ENCODE assay signal across 12 mouse cellular contexts in genomic region chr11:111781321-111781720, GRCm38 (mm10).
A peak's percentile ranks its signal among the peaks of the same experiment; 100 is the strongest.
DNase-seq lines count a peak whose midpoint lies in the region; ATAC-seq lines count a peak whose summit lies in the region.
"Had no signal": no experiment of that assay in that cellular context is flagged by ENCODE, and none has a peak within 500 bp of the region (broad histone marks: within the 10 kb centered on the region; RNA-seq: fewer than 3 reads in every experiment).

No protein-coding gene starts in this region.

- WGBS in lung, embryonic 15.5 days, result 33% methylated on average over 7 of the region's 7 CpGs
- 84% methylated on average over 7 of the region's 7 CpGs for WGBS in midbrain, embryonic 10.5 days

- H3K9ac ChIP-seq in lung, embryonic 15.5 days, result no peak overlapping the region
- H3K9ac ChIP-seq: forebrain, embryonic 13.5 days; hindbrain, embryonic 14.5 days; liver, embryonic 13.5 days had no signal

- H3K4me2 ChIP-seq in lung, embryonic 15.5 days, result peak overlapping the region; percentile 9
- H3K4me2 ChIP-seq: forebrain, embryonic 13.5 days; hindbrain, embryonic 14.5 days; liver, embryonic 13.5 days had no signal

- H3K27me3 ChIP-seq in lung, embryonic 15.5 days, result no peaks in the 10 kb centered on the region
- no peaks in the 10 kb centered on the region for H3K27me3 ChIP-seq in midbrain, embryonic 10.5 days (ENCODE audit: low read depth, poor library complexity, severe bottlenecking)
- H3K27me3 ChIP-seq: forebrain, embryonic 13.5 days; liver, embryonic 13.5 days had no signal

- H3K4me3 ChIP-seq in lung, embryonic 15.5 days, result no peak overlapping the region
- H3K4me3 ChIP-seq in midbrain, embryonic 10.5 days, result no peak overlapping the region
- H3K4me3 ChIP-seq: forebrain, embryonic 13.5 days; liver, embryonic 13.5 days had no signal

- H3K36me3 ChIP-seq in lung, embryonic 15.5 days, result no peaks in the 10 kb centered on the region
- no peaks in the 10 kb centered on the region for H3K36me3 ChIP-seq in midbrain, embryonic 10.5 days
- H3K36me3 ChIP-seq: liver, embryonic 13.5 days had no signal

- no peaks in the 10 kb centered on the region for H3K9me3 ChIP-seq in lung, embryonic 15.5 days
- H3K9me3 ChIP-seq in midbrain, embryonic 10.5 days (replicated peaks), result no peaks in the 10 kb centered on the region
- H3K9me3 ChIP-seq: forebrain, embryonic 13.5 days; liver, embryonic 13.5 days had no signal

- peak; percentile 24 for DNase-seq in heart, adult 8-10 months (ENCODE audit: low spot score)
- DNase-seq in heart, postnatal 4 days, result no peak
- DNase-seq in 3T3-L1 (ENCODE audit: low read depth, low spot score) (peak; percentile 12), NIH3T3 (ENCODE audit: low read depth) (peak; percentile 21)
- DNase-seq in midbrain, embryonic 10.5 days (ENCODE audit: low spot score), result no peak
- DNase-seq in urinary bladder, postnatal 4 days (ENCODE audit: low spot score in 2 of 2), result no peak
- DNase-seq: adrenal gland, adult 2 months; cerebellum, adult 9-10 months; liver, embryonic 13.5 days had no signal

- no peak for ATAC-seq in lung, embryonic 15.5 days (ENCODE audit: borderline replicate concordance, extremely low read depth, low FRiP score, low TSS enrichment)
- ATAC-seq: forebrain, embryonic 13.5 days had no signal

- H3K4me1 ChIP-seq in lung, embryonic 15.5 days, result peaks cover 3% of the 10 kb centered on the region; the same call in 1 of the 2 replicates
- H3K4me1 ChIP-seq in midbrain, embryonic 10.5 days, result no peaks in the 10 kb centered on the region
- H3K4me1 ChIP-seq: forebrain, embryonic 13.5 days; liver, embryonic 13.5 days had no signal

- no peak overlapping the region for H3K27ac ChIP-seq in lung, embryonic 15.5 days
- H3K27ac ChIP-seq in midbrain, embryonic 10.5 days (replicated peaks), result no peak overlapping the region
- H3K27ac ChIP-seq: forebrain, embryonic 13.5 days; hindbrain, embryonic 14.5 days; liver, embryonic 13.5 days had no signal

Comparison
In these comparisons a context has a peak if more than half of its experiments do, and no peak if none do; other contexts are left out.
1. DNase-seq: peak in heart, adult 8-10 months (single experiment), 3T3-L1 (single experiment) and NIH3T3 (single experiment); none in heart, postnatal 4 days (single experiment), midbrain, embryonic 10.5 days (single experiment) and urinary bladder, postnatal 4 days (0 of 2).